In the genomic region with DNA sequence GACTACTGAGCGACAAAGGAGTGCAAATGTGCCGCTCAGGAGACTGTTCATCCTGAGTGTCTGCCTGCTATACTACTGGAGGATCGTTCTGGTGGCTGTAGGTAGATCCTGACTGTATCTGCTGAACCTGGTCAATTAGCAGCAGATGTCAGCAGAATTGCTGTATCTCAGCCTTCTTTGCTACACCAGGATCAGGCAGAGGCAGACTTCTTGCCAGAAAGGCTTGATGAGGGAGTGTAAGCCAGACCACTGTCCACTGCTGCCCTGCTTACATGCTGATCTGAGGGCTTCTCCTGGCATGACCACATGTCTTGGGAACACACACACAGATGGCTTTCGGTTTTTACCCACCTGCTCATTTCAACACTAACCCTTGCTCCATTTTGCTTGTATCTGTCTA, we compare ENCODE assay signal across 18 mouse cellular contexts. TPM values are rescaled to one million over a fixed set of nuclear protein-coding genes. Genes with fewer than 3 reads are reported as not detected.
DNase-seq lines count a peak whose midpoint lies in the region; ATAC-seq and TF ChIP-seq lines count a peak whose summit lies in the region.
"Had no signal": no experiment of that assay in that cellular context is flagged by ENCODE, and none has a peak within 500 bp of the region (broad histone marks: within the 10 kb centered on the region; RNA-seq: fewer than 3 reads in every experiment).

No protein-coding gene starts in this region.

- no peaks in the 10 kb centered on the region for H3K9me3 ChIP-seq in forebrain, embryonic 15.5 days
- H3K9me3 ChIP-seq in hindbrain, postnatal 0 days (ENCODE audit: low read length), result no peaks in the 10 kb centered on the region
- H3K9me3 ChIP-seq in neural tube, embryonic 13.5 days, result no peaks in the 10 kb centered on the region
- H3K9me3 ChIP-seq: embryonic facial prominence, embryonic 13.5 days; limb, embryonic 10.5 days; liver, embryonic 13.5 days had no signal

- ATAC-seq in forebrain, embryonic 15.5 days (replicated peaks), result no peak
- ATAC-seq in hindbrain, postnatal 0 days, result no peak
- no peak for ATAC-seq in neural tube, embryonic 13.5 days (ENCODE audit: low read depth)
- ATAC-seq: inflammation-experienced regulatory T-cells, adult 6 months; lung, postnatal 0 days had no signal

- no peaks in the 10 kb centered on the region for H3K27me3 ChIP-seq in forebrain, embryonic 15.5 days
- no peaks in the 10 kb centered on the region for H3K27me3 ChIP-seq in hindbrain, postnatal 0 days (ENCODE audit: insufficient read depth, low read length)
- no peaks in the 10 kb centered on the region for H3K27me3 ChIP-seq in neural tube, embryonic 13.5 days

- H3K4me3 ChIP-seq in layer of hippocampus, adult 2 months, result peak overlapping the region; percentile 84
- peak overlapping the region; percentile 76 for H3K4me3 ChIP-seq in forebrain, embryonic 15.5 days
- peak overlapping the region; percentile 95 for H3K4me3 ChIP-seq in hindbrain, postnatal 0 days (ENCODE audit: low read length)
- H3K4me3 ChIP-seq in neural tube, embryonic 13.5 days, result peak overlapping the region; percentile 91
- H3K4me3 ChIP-seq: embryonic facial prominence, embryonic 13.5 days; limb, embryonic 10.5 days; liver, embryonic 13.5 days had no signal

- H3K36me3 ChIP-seq in forebrain, embryonic 15.5 days, result peaks cover 5% of the 10 kb centered on the region; the same call in 1 of the 2 replicates
- no peaks in the 10 kb centered on the region for H3K36me3 ChIP-seq in hindbrain, postnatal 0 days (ENCODE audit: insufficient read depth, low read length)
- H3K36me3 ChIP-seq in neural tube, embryonic 13.5 days, result peaks cover 5% of the 10 kb centered on the region
- H3K36me3 ChIP-seq: embryonic facial prominence, embryonic 13.5 days; G1E; limb, embryonic 10.5 days; liver, embryonic 13.5 days had no signal

- intact Hi-C loops in heart, postnatal 14 days (cut with DNase I), result no loop called here

- peak overlapping the region; percentile 98 for H3K9ac ChIP-seq in forebrain, embryonic 15.5 days (replicated peaks)
- peak overlapping the region; percentile 99 for H3K9ac ChIP-seq in hindbrain, postnatal 0 days (replicated peaks; ENCODE audit: low read length)
- H3K9ac ChIP-seq in neural tube, embryonic 13.5 days, result peak overlapping the region; percentile 100
- H3K9ac ChIP-seq: embryonic facial prominence, embryonic 13.5 days; liver, embryonic 13.5 days had no signal

- WGBS in forebrain, embryonic 15.5 days, result 87% methylated on average over 4 of the region's 4 CpGs
- WGBS in hindbrain, postnatal 0 days, result 66% methylated on average over 4 of the region's 4 CpGs
- WGBS in neural tube, embryonic 13.5 days, result 79% methylated on average over 4 of the region's 4 CpGs

- H3K4me1 ChIP-seq in forebrain, embryonic 15.5 days, result peaks cover 68% of the 10 kb centered on the region
- peaks cover 54% of the 10 kb centered on the region for H3K4me1 ChIP-seq in hindbrain, postnatal 0 days (ENCODE audit: insufficient read depth, low read length)
- peaks cover 82% of the 10 kb centered on the region for H3K4me1 ChIP-seq in neural tube, embryonic 13.5 days (replicated peaks)

- peak overlapping the region; percentile 80 for H3K4me2 ChIP-seq in forebrain, embryonic 15.5 days (replicated peaks)
- H3K4me2 ChIP-seq in hindbrain, postnatal 0 days (ENCODE audit: low read depth, low read length), result peak overlapping the region; percentile 69
- H3K4me2 ChIP-seq in neural tube, embryonic 13.5 days, result peak overlapping the region; percentile 97
- H3K4me2 ChIP-seq: embryonic facial prominence, embryonic 13.5 days; liver, embryonic 13.5 days had no signal

- TF ChIP-seq CTCF in layer of hippocampus, adult 2 months (conservative IDR thresholded peaks at IDR 0.05), result no peak
- no peak for TF ChIP-seq CTCF in hindbrain, postnatal 0 days (IDR thresholded peaks at IDR 0.05; ENCODE audit: low read depth)

- H3K27ac ChIP-seq in layer of hippocampus, adult 2 months, result peak overlapping the region; percentile 96; the same call in 1 of the 2 replicates
- no peak overlapping the region; the same call in 1 of the 2 replicates for H3K27ac ChIP-seq in forebrain, embryonic 15.5 days (replicated peaks)
- H3K27ac ChIP-seq in hindbrain, postnatal 0 days, result peak overlapping the region; percentile 99
- H3K27ac ChIP-seq in neural tube, embryonic 13.5 days (replicated peaks), result peak overlapping the region; percentile 99
- H3K27ac ChIP-seq: embryonic facial prominence, embryonic 13.5 days; kidney, postnatal 0 days; limb, embryonic 10.5 days; liver, embryonic 13.5 days had no signal

- no peak for DNase-seq in layer of hippocampus, adult 2 months (ENCODE audit: low spot score in 2 of 2)
- DNase-seq in layer of hippocampus, adult 9-11 months, result no peak
- DNase-seq in hindbrain, postnatal 0 days (ENCODE audit: low spot score), result no peak
- no peak for DNase-seq in heart, postnatal 14 days
- DNase-seq in T-cell, adult 2 months (ENCODE audit: low spot score), result no peak
- no peak for DNase-seq in kidney, postnatal 25 days
- DNase-seq: adrenal gland, postnatal 14 days; liver, embryonic 13.5 days; right cerebral cortex, postnatal 14 days; thymus, adult 18-20 months had no signal

RNA-seq across cellular contexts. Expression of gene Brsk2, which starts 2.3 kb away (rescaled TPM):
- 100 to 1,000 TPM; 175 to 181 TPM for total RNA-seq in layer of hippocampus, adult 2 months (2021)
- 23.1 and 25.8 TPM in 2 replicates for polyA plus RNA-seq in forebrain, embryonic 15.5 days (2015; fragmentation: Nextera tagmentation; extraction: Ambion mirVana)
- total RNA-seq in hindbrain, postnatal 0 days (2014; rRNA removed), result 136 and 143 TPM in 2 replicates
- polyA plus RNA-seq in hindbrain, postnatal 0 days (2015; fragmentation: Nextera tagmentation; extraction: Ambion mirVana), result 17.9 and 18.0 TPM in 2 replicates
- polyA plus RNA-seq in neural tube, embryonic 13.5 days (2015; fragmentation: Nextera tagmentation; extraction: Ambion mirVana), result 20.1 and 20.6 TPM in 2 replicates
- total RNA-seq in heart, postnatal 14 days (2021), result under 1 TPM; 0.12 to 0.46 TPM
- polyA plus RNA-seq: G1E had no signal

RNA-seq across cellular contexts. Expression of gene Tollip, which starts 33.5 kb away (rescaled TPM):
- total RNA-seq in layer of hippocampus, adult 2 months (2021), result 100 to 1,000 TPM; 112 to 123 TPM
- polyA plus RNA-seq in forebrain, embryonic 15.5 days (2015; fragmentation: Nextera tagmentation; extraction: Ambion mirVana), result 84.4 and 87.9 TPM in 2 replicates
- total RNA-seq in hindbrain, postnatal 0 days (2014; rRNA removed), result 120 and 121 TPM in 2 replicates
- polyA plus RNA-seq in hindbrain, postnatal 0 days (2015; fragmentation: Nextera tagmentation; extraction: Ambion mirVana), result 68.5 and 72.6 TPM in 2 replicates
- polyA plus RNA-seq in neural tube, embryonic 13.5 days (2015; fragmentation: Nextera tagmentation; extraction: Ambion mirVana), result 66.8 and 68.9 TPM in 2 replicates
- 10 to 100 TPM; 46.1 to 48.6 TPM for total RNA-seq in heart, postnatal 14 days (2021)

Comparison
In these comparisons a context has a peak if more than half of its experiments do, and no peak if none do; other contexts are left out.
1. RNA of gene Brsk2, which starts 2.3 kb away (total RNA-seq): 175 to 181 TPM in layer of hippocampus, adult 2 months and 136 to 143 TPM in hindbrain, postnatal 0 days; 0.12 to 0.46 TPM in heart, postnatal 14 days; every median in the first group is over 10 times any median in the second.
2. Peak in every context shown above with its lines, with median percentiles within 50 percentile points of each other: H3K4me3 ChIP-seq, H3K4me2 ChIP-seq and H3K9ac ChIP-seq.